Mouse (Mus musculus) brain, embryonic 14.5 days (tissue): Measurements from ENCODE around the gene Cyth2.

Source experiments
- CTCF ChIP-seq: fragments of 200-500 bp; IDR thresholded peaks from 2 replicates; pipeline ENCODE4 v1.5.1; 2012; ENCODE audit warnings: inconsistent platforms, mild to moderate bottlenecking, moderate library complexity, borderline replicate concordance; ENCODE audit not compliant: insufficient read depth, insufficient read length; ENCODE audit errors: extremely low read depth
- POLR2A ChIP-seq: fragments of 200-500 bp; IDR thresholded peaks from 2 replicates; pipeline ENCODE4 v1.6.1; 2012; ENCODE audit warnings: mild to moderate bottlenecking, inconsistent platforms, borderline replicate concordance; ENCODE audit not compliant: poor library complexity, insufficient read depth, insufficient read length, severe bottlenecking; ENCODE audit errors: extremely low read depth

GRCm38 (mm10) chr7:45819843-45820242 is 5.5 kb upstream of the Cyth2 start:
- no peak for TF ChIP-seq POLR2A
- TF ChIP-seq CTCF = no peak
